ENCODE assay signal across 8 mouse cellular contexts in the genomic region with DNA sequence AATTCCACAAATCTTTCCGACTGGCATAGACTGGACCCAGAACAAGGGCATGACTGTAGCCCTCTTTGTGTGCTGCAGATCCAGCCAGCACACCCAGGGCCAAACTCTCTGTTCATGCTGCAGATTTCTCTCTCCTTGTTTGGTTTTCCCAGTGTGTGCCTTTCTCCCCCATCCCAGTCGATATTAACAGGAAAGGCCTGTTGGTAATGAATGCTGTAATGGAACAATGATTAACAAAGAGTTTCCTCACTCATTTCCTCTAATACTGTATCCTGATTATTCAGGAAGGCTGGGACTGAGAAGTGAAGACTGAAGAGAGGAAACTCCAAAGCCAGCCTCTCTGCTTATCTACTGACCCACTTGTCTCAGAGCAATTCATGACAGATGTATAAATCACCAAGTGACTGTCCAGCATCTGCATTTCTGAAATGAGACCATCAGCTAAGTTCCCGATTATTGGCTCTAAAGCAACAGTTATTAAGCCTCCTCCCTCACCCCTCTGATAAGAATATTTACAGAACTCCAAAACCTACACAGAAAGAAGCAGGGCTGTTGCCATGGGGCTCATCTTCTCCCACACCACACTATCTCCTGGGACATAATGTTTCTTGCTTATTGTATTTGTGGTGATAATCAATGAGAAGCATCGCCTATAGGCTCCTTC. TPM values are rescaled to one million over a fixed set of nuclear protein-coding genes. Genes with fewer than 3 reads are reported as not detected.
A peak's percentile ranks its signal among the peaks of the same experiment; 100 is the strongest.
DNase-seq lines count a peak whose midpoint lies in the region; ATAC-seq and TF ChIP-seq lines count a peak whose summit lies in the region.

No protein-coding gene starts in this region.

- DNase-seq in kidney, adult 9 months = peak; percentile 20
- DNase-seq in kidney, adult 11 months = no peak
- peak; percentile 55 for DNase-seq in lung, postnatal 36 days
- DNase-seq in cerebellum, postnatal 10 days = no peak
- no peak for DNase-seq in frontal cortex, postnatal 36 days (ENCODE audit: low spot score in 2 of 2)
- no peak for DNase-seq in left cerebral cortex, postnatal 14 days (ENCODE audit: low spot score in 2 of 2)

- no peak for TF ChIP-seq CTCF in bone marrow macrophage, adult 2 months (IDR thresholded peaks at IDR 0.05; ENCODE audit: low read depth, low read length)

- H3K27ac ChIP-seq in bone marrow macrophage, adult 2 months (ENCODE audit: insufficient read depth, low read depth, low read length) = peak overlapping the region; percentile 79
- peak overlapping the region; percentile 87 for H3K27ac ChIP-seq in heart, embryonic 16.5 days (ENCODE audit: low read length)

- H3K9me3 ChIP-seq in heart, embryonic 16.5 days (replicated peaks; ENCODE audit: control insufficient read depth, low read length) = no peaks in the 10 kb centered on the region

- no peak overlapping the region for H3K4me2 ChIP-seq in heart, embryonic 16.5 days (ENCODE audit: low read depth, low read length)

- peaks cover 60% of the 10 kb centered on the region for H3K36me3 ChIP-seq in heart, embryonic 16.5 days (ENCODE audit: control insufficient read depth, insufficient read depth)

- WGBS in heart, embryonic 16.5 days = 32% methylated on average over 4 of the region's 4 CpGs

- no peak for TF ChIP-seq POLR2A in bone marrow macrophage, adult 2 months (IDR thresholded peaks at IDR 0.05; ENCODE audit: borderline replicate concordance, low read depth, low read length)

- peaks cover 32% of the 10 kb centered on the region for H3K4me1 ChIP-seq in bone marrow macrophage, adult 2 months (ENCODE audit: control insufficient read depth, insufficient read depth, low read length)
- peaks cover 47% of the 10 kb centered on the region for H3K4me1 ChIP-seq in heart, embryonic 16.5 days (ENCODE audit: control insufficient read depth, insufficient read depth, low read length)

- peak; percentile 62 for ATAC-seq in heart, embryonic 16.5 days (replicated peaks; ENCODE audit: extremely low read depth, insufficient read depth, low FRiP score)

- no peaks in the 10 kb centered on the region for H3K27me3 ChIP-seq in heart, embryonic 16.5 days (ENCODE audit: control insufficient read depth, insufficient read depth, low read length)

- no peak overlapping the region for H3K9ac ChIP-seq in heart, embryonic 16.5 days (ENCODE audit: low read length)

- H3K4me3 ChIP-seq in bone marrow macrophage, adult 2 months (ENCODE audit: insufficient read depth, low read length) = no peak overlapping the region
- H3K4me3 ChIP-seq in heart, embryonic 16.5 days (ENCODE audit: low read length) = no peak overlapping the region

- intact Hi-C loops in left cerebral cortex, postnatal 14 days (cut with DNase I) = no loop called here

RNA-seq across cellular contexts. Expression of a gene that starts 41.3 kb away (rescaled TPM):
- polyA plus RNA-seq in bone marrow macrophage, adult 2 months (2012; ENCODE audit: insufficient read depth, insufficient read length, missing spikeins) = 38.0 and 42.2 TPM in 2 replicates
- 14.0 and 15.4 TPM in 2 replicates for polyA plus RNA-seq in heart, embryonic 16.5 days (2015; fragmentation: Nextera tagmentation; extraction: Ambion mirVana)
- total RNA-seq in left cerebral cortex, postnatal 14 days (2021) = 10 to 100 TPM; 78.5 to 82.9 TPM

Comparison
In these comparisons a context has a peak if more than half of its experiments do, and no peak if none do; other contexts are left out.
1. DNase-seq: peak in kidney, adult 9 months (single experiment) and lung, postnatal 36 days (single experiment); none in kidney, adult 11 months (single experiment), cerebellum, postnatal 10 days (0 of 2), frontal cortex, postnatal 36 days (0 of 2) and left cerebral cortex, postnatal 14 days (0 of 2).